Mouse (Mus musculus) gastrocnemius, adult 18-20 months (tissue): ENCODE data around the gene Olfr221. TPM values are rescaled to one million over a fixed set of nuclear protein-coding genes. Genes with fewer than 3 reads are reported as not detected.

Source experiments
- DNase-seq: peaks from one replicate; pipeline ENCODE4 v3.0.0; 2021; ENCODE audit warnings: low spot score
- total RNA-seq, 2 experiments: library from RNA; stranded (reverse); gene quantifications; 2 replicates each; pipeline ENCODE4 v1.2.3; 2021

The Olfr221 gene
- total RNA-seq, 2 experiments from 2014 or later, result not detected

GRCm38 (mm10) chr14:52006241-52006640, 36.0 kb downstream of the Olfr221 start:
- DNase-seq, result no peak

- DNase-seq, result no peak
Measured at GRCm38 (mm10) chr14:52005616-52006015, 36.6 kb downstream of the Olfr221 start.

- DNase-seq, result no peak
Measured at GRCm38 (mm10) chr14:52005141-52005540, 37.1 kb downstream of the Olfr221 start.

GRCm38 (mm10) chr14:52003981-52004495, 38.2 kb downstream of the Olfr221 start:
- DNase-seq, result no peak

GRCm38 (mm10) chr14:51997483-51997882, 44.8 kb downstream of the Olfr221 start:
- no peak for DNase-seq

GRCm38 (mm10) chr14:51996866-51997265, 45.4 kb downstream of the Olfr221 start:
- DNase-seq, result no peak

GRCm38 (mm10) chr14:51996231-51996841, 45.9 kb downstream of the Olfr221 start:
- DNase-seq, result no peak

- no peak for DNase-seq
Measured at GRCm38 (mm10) chr14:51995219-51995871, 46.9 kb downstream of the Olfr221 start.

GRCm38 (mm10) chr14:51994453-51994852, 47.8 kb downstream of the Olfr221 start:
- no peak for DNase-seq

- no peak for DNase-seq
Measured at GRCm38 (mm10) chr14:51989461-51989970, 52.7 kb downstream of the Olfr221 start.

GRCm38 (mm10) chr14:51988731-51989130, 53.5 kb downstream of the Olfr221 start:
- no peak for DNase-seq

- DNase-seq, result no peak
Measured at GRCm38 (mm10) chr14:51987177-51987576, 55.1 kb downstream of the Olfr221 start.

GRCm38 (mm10) chr14:51986153-51986505, 56.1 kb downstream of the Olfr221 start:
- no peak for DNase-seq

- peak; percentile 86 for DNase-seq
Measured at GRCm38 (mm10) chr14:51985301-51986152, 56.7 kb downstream of the Olfr221 start.

- DNase-seq, result peak; percentile 63
Measured at GRCm38 (mm10) chr14:51984247-51985231, 57.7 kb downstream of the Olfr221 start, which contains the start of gene Arhgef40. Gene Arhgef40 (plus strand): TSS chr14:51984719.

Other genes with a start within 250 kb of the Olfr221 start
- gene AY358078, start 242.4 kb downstream of the Olfr221 start, total RNA-seq, result not detected
- gene Ear6, start 188.8 kb downstream of the Olfr221 start, total RNA-seq, result not detected
- 10 to 100 TPM; 12.2 to 19.5 TPM for gene Mettl17, start 157.6 kb downstream of the Olfr221 start, total RNA-seq
- gene Slc39a2, start 149.6 kb downstream of the Olfr221 start, total RNA-seq, result under 1 TPM; 0.33 to 0.57 TPM
- gene Ndrg2, start 128.3 kb downstream of the Olfr221 start, total RNA-seq, result 1,000 to 10,000 TPM; 1,941 to 1,973 TPM
- gene Tppp2, start 124.0 kb downstream of the Olfr221 start, total RNA-seq, result 1 to 10 TPM; 2.2 to 2.7 TPM
- not detected for gene Rnase13, start 119.7 kb downstream of the Olfr221 start, total RNA-seq
- gene Arhgef40, start 57.7 kb downstream of the Olfr221 start, total RNA-seq, result 10 to 100 TPM in 1 of 2 experiments, 1 to 10 TPM in 1; 7.8 to 13.7 TPM
- 1 to 10 TPM in 1 of 2 experiments, under 1 TPM in 1; 0.84 to 1.2 TPM for gene Tmem253, start 26.8 kb downstream of the Olfr221 start, total RNA-seq
- 10 to 100 TPM; 11.1 to 14.4 TPM for gene Zfp219, start 21.7 kb downstream of the Olfr221 start, total RNA-seq
- 10 to 100 TPM; 71.5 to 86.7 TPM for gene Hnrnpc, start 61.6 kb upstream of the Olfr221 start, total RNA-seq
- gene Rpgrip1, start 68.2 kb upstream of the Olfr221 start, total RNA-seq, result under 1 TPM in 1 of 2 experiments, not detected in 1; 0.09 TPM
- 10 to 100 TPM; 13.0 to 14.2 TPM for gene Supt16, start 155.0 kb upstream of the Olfr221 start, total RNA-seq
- gene Chd8, start 215.3 kb upstream of the Olfr221 start, total RNA-seq, result 10 to 100 TPM; 26.9 to 29.6 TPM
- gene Tox4, start 236.7 kb upstream of the Olfr221 start, total RNA-seq, result 10 to 100 TPM; 48.6 to 51.3 TPM
- gene Rab2b, start 237.1 kb upstream of the Olfr221 start, total RNA-seq, result 1 to 10 TPM; 2.3 TPM